Comparison of ENCODE assay signal across 9 mouse cellular contexts in genomic region chr16:18383756-18384155, GRCm38 (mm10). TPM values are rescaled to one million over a fixed set of nuclear protein-coding genes. Genes with fewer than 3 reads are reported as not detected.
DNase-seq lines count a peak whose midpoint lies in the region; ATAC-seq and TF ChIP-seq lines count a peak whose summit lies in the region.
"Had no signal": no experiment of that assay in that cellular context is flagged by ENCODE, and none has a peak within 500 bp of the region (broad histone marks: within the 10 kb centered on the region; RNA-seq: fewer than 3 reads in every experiment).

No protein-coding gene starts in this region.

- no peak overlapping the region for H3K4me3 ChIP-seq in forebrain, embryonic 11.5 days (ENCODE audit: low read depth, low read length)
- H3K4me3 ChIP-seq in forebrain, embryonic 16.5 days (replicated peaks; ENCODE audit: low read length) = no peak overlapping the region
- H3K4me3 ChIP-seq in lung, postnatal 0 days (ENCODE audit: low read depth, low read length) = no peak overlapping the region
- H3K4me3 ChIP-seq in lung, adult 2 months (replicated peaks; ENCODE audit: extremely low read depth, low read depth, low read length) = no peak overlapping the region
- no peak overlapping the region for H3K4me3 ChIP-seq in kidney, embryonic 15.5 days (replicated peaks)
- no peak overlapping the region for H3K4me3 ChIP-seq in olfactory bulb, adult 2 months (ENCODE audit: insufficient read depth, low read depth, low read length)
- H3K4me3 ChIP-seq: heart, embryonic 13.5 days had no signal

- intact Hi-C loops in left cerebral cortex, postnatal 25 days (cut with DNase I) = no loop called here

- H3K4me2 ChIP-seq in forebrain, embryonic 11.5 days (ENCODE audit: low read depth, low read length, severe bottlenecking) = no peak overlapping the region
- no peak overlapping the region for H3K4me2 ChIP-seq in forebrain, embryonic 16.5 days (ENCODE audit: low read length)
- H3K4me2 ChIP-seq in lung, postnatal 0 days (replicated peaks; ENCODE audit: low read depth, low read length) = no peak overlapping the region
- no peak overlapping the region for H3K4me2 ChIP-seq in kidney, embryonic 15.5 days
- H3K4me2 ChIP-seq: heart, embryonic 13.5 days had no signal

- TF ChIP-seq CTCF in lung, postnatal 0 days (IDR thresholded peaks at IDR 0.05) = no peak
- TF ChIP-seq CTCF in lung, adult 2 months (IDR thresholded peaks at IDR 0.05; ENCODE audit: insufficient read depth, low read length) = no peak
- no peak for TF ChIP-seq CTCF in olfactory bulb, adult 2 months (IDR thresholded peaks at IDR 0.05; ENCODE audit: insufficient read depth, low read depth, low read length)

- no peak for TF ChIP-seq EP300 in lung, postnatal 0 days (IDR thresholded peaks at IDR 0.05)

- DNase-seq in forebrain, embryonic 11.5 days (ENCODE audit: low spot score) = no peak
- no peak for DNase-seq in lung, postnatal 0 days (ENCODE audit: low spot score)
- no peak for DNase-seq in lung, adult 2 months
- DNase-seq in left cerebral cortex, postnatal 25 days (ENCODE audit: low spot score in 2 of 2) = no peak
- DNase-seq in layer of hippocampus, adult 8-10 months (ENCODE audit: low spot score in 2 of 2) = no peak

- peaks cover 57% of the 10 kb centered on the region for H3K4me1 ChIP-seq in forebrain, embryonic 11.5 days (replicated peaks; ENCODE audit: control insufficient read depth, insufficient read depth, low read length)
- H3K4me1 ChIP-seq in forebrain, embryonic 16.5 days (replicated peaks; ENCODE audit: control insufficient read depth, insufficient read depth, low read length) = peaks cover 73% of the 10 kb centered on the region
- H3K4me1 ChIP-seq in lung, postnatal 0 days (ENCODE audit: insufficient read depth, low read depth, low read length) = peaks cover 11% of the 10 kb centered on the region; the same call in 1 of the 2 replicates
- H3K4me1 ChIP-seq in lung, adult 2 months (ENCODE audit: control insufficient read depth, insufficient read depth, low read length) = peaks cover 9% of the 10 kb centered on the region
- peaks cover 63% of the 10 kb centered on the region for H3K4me1 ChIP-seq in kidney, embryonic 15.5 days
- H3K4me1 ChIP-seq in olfactory bulb, adult 2 months (ENCODE audit: control insufficient read depth, insufficient read depth, low read length) = peaks cover 49% of the 10 kb centered on the region

- no peaks in the 10 kb centered on the region for H3K27me3 ChIP-seq in forebrain, embryonic 11.5 days (ENCODE audit: control insufficient read depth, insufficient read depth, low read length)
- H3K27me3 ChIP-seq in forebrain, embryonic 16.5 days (replicated peaks; ENCODE audit: control insufficient read depth, insufficient read depth, low read length) = no peaks in the 10 kb centered on the region
- no peaks in the 10 kb centered on the region for H3K27me3 ChIP-seq in lung, postnatal 0 days (replicated peaks; ENCODE audit: insufficient read depth, low read length)
- H3K27me3 ChIP-seq in kidney, embryonic 15.5 days = no peaks in the 10 kb centered on the region
- H3K27me3 ChIP-seq: heart, embryonic 13.5 days had no signal

- 7% methylated on average over 3 of the region's 3 CpGs for WGBS in forebrain, embryonic 11.5 days
- WGBS in forebrain, embryonic 16.5 days = 8% methylated on average over 3 of the region's 3 CpGs
- WGBS in lung, postnatal 0 days = 40% methylated on average over 3 of the region's 3 CpGs
- 51% methylated on average over 3 of the region's 3 CpGs for WGBS in lung, adult 2 months
- 13% methylated on average over 3 of the region's 3 CpGs for WGBS in kidney, embryonic 15.5 days
- 35% methylated on average over 3 of the region's 3 CpGs for WGBS in olfactory bulb, adult 2 months

- TF ChIP-seq POLR2A in lung, adult 2 months (IDR thresholded peaks at IDR 0.05; ENCODE audit: borderline replicate concordance, extremely low read depth, low read depth, low read length) = no peak
- no peak for TF ChIP-seq POLR2A in olfactory bulb, adult 2 months (IDR thresholded peaks at IDR 0.05; ENCODE audit: insufficient read depth, low read depth, low read length)

- no peak overlapping the region for H3K27ac ChIP-seq in forebrain, embryonic 11.5 days (ENCODE audit: low read depth, low read length)
- no peak overlapping the region for H3K27ac ChIP-seq in forebrain, embryonic 16.5 days (ENCODE audit: low read length)
- no peak overlapping the region for H3K27ac ChIP-seq in lung, postnatal 0 days (ENCODE audit: low read length)
- peak overlapping the region; percentile 55; the same call in 1 of the 2 replicates for H3K27ac ChIP-seq in kidney, embryonic 15.5 days
- H3K27ac ChIP-seq in olfactory bulb, adult 2 months (ENCODE audit: insufficient read depth, low read depth, low read length) = peak overlapping the region; percentile 3; the same call in 1 of the 2 replicates
- H3K27ac ChIP-seq: heart, embryonic 13.5 days had no signal

- ATAC-seq in forebrain, embryonic 11.5 days (replicated peaks; ENCODE audit: low FRiP score) = no peak
- ATAC-seq in forebrain, embryonic 16.5 days = no peak
- ATAC-seq in lung, postnatal 0 days = 0 out of 2 replicates have a peak, but pooled peaks have one; percentile 18
- no peak for ATAC-seq in kidney, embryonic 15.5 days (replicated peaks; ENCODE audit: low FRiP score)

- H3K9ac ChIP-seq in forebrain, embryonic 11.5 days (ENCODE audit: low read length) = peak overlapping the region; percentile 8; the same call in 1 of the 2 replicates
- no peak overlapping the region for H3K9ac ChIP-seq in forebrain, embryonic 16.5 days (replicated peaks; ENCODE audit: low read depth, low read length)
- H3K9ac ChIP-seq in lung, postnatal 0 days (replicated peaks; ENCODE audit: low read depth) = no peak overlapping the region
- no peak overlapping the region for H3K9ac ChIP-seq in kidney, embryonic 15.5 days
- H3K9ac ChIP-seq: heart, embryonic 13.5 days had no signal

- no peaks in the 10 kb centered on the region; the same call in 1 of the 2 replicates for H3K36me3 ChIP-seq in forebrain, embryonic 11.5 days (ENCODE audit: control insufficient read depth, insufficient read depth, low read length)
- no peaks in the 10 kb centered on the region for H3K36me3 ChIP-seq in forebrain, embryonic 16.5 days (ENCODE audit: control insufficient read depth, insufficient read depth)
- no peaks in the 10 kb centered on the region for H3K36me3 ChIP-seq in lung, postnatal 0 days (ENCODE audit: insufficient read depth, low read length)
- no peaks in the 10 kb centered on the region for H3K36me3 ChIP-seq in kidney, embryonic 15.5 days
- H3K36me3 ChIP-seq: heart, embryonic 13.5 days had no signal

- H3K9me3 ChIP-seq in forebrain, embryonic 11.5 days (ENCODE audit: control insufficient read depth, low read length) = no peaks in the 10 kb centered on the region
- no peaks in the 10 kb centered on the region for H3K9me3 ChIP-seq in forebrain, embryonic 16.5 days (ENCODE audit: control insufficient read depth, low read length)
- H3K9me3 ChIP-seq in lung, postnatal 0 days (ENCODE audit: low read length) = no peaks in the 10 kb centered on the region
- no peaks in the 10 kb centered on the region for H3K9me3 ChIP-seq in kidney, embryonic 15.5 days (replicated peaks)
- H3K9me3 ChIP-seq: heart, embryonic 13.5 days had no signal

RNA-seq across cellular contexts. Expression of gene Arvcf, which starts 35.8 kb away (rescaled TPM):
- 99.4 and 103 TPM in 2 replicates for polyA plus RNA-seq in forebrain, embryonic 11.5 days (2014; fragmentation: Nextera tagmentation; extraction: Ambion mirVana)
- 58.6 and 67.8 TPM in 2 replicates for polyA plus RNA-seq in forebrain, embryonic 16.5 days (2015; fragmentation: Nextera tagmentation; extraction: Ambion mirVana)
- 14.6 and 18.5 TPM in 2 replicates for polyA plus RNA-seq in lung, postnatal 0 days (2015; fragmentation: Nextera tagmentation; extraction: Ambion mirVana)
- 49.9 and 53.7 TPM in 2 replicates for polyA plus RNA-seq in lung, adult 2 months (2012; rRNA removed)
- polyA plus RNA-seq in kidney, embryonic 15.5 days (2015; fragmentation: Nextera tagmentation; extraction: Ambion mirVana) = 23.7 and 27.1 TPM in 2 replicates
- 956 TPM in 1 of 2 replicates, not detected in the other for polyA plus RNA-seq in olfactory bulb, adult 2 months (2012; ENCODE audit: insufficient read depth, insufficient read length, low replicate concordance, missing spikeins)
- 10 to 100 TPM; 42.8 to 43.1 TPM for total RNA-seq in left cerebral cortex, postnatal 25 days (2021)
- 10 to 100 TPM; 35.5 to 52.4 (median 41.6) TPM for total RNA-seq in layer of hippocampus, adult 8-10 months (2022)

RNA-seq across cellular contexts. Expression of gene Tango2, which starts 35.9 kb away (rescaled TPM):
- polyA plus RNA-seq in forebrain, embryonic 11.5 days (2014; fragmentation: Nextera tagmentation; extraction: Ambion mirVana) = 39.1 and 40.4 TPM in 2 replicates
- 74.9 and 86.8 TPM in 2 replicates for polyA plus RNA-seq in forebrain, embryonic 16.5 days (2015; fragmentation: Nextera tagmentation; extraction: Ambion mirVana)
- polyA plus RNA-seq in lung, postnatal 0 days (2015; fragmentation: Nextera tagmentation; extraction: Ambion mirVana) = 23.7 and 25.2 TPM in 2 replicates
- 35.1 and 36.1 TPM in 2 replicates for polyA plus RNA-seq in lung, adult 2 months (2012; rRNA removed)
- polyA plus RNA-seq in kidney, embryonic 15.5 days (2015; fragmentation: Nextera tagmentation; extraction: Ambion mirVana) = 22.5 and 29.2 TPM in 2 replicates
- not detected in 2 replicates for polyA plus RNA-seq in olfactory bulb, adult 2 months (2012; ENCODE audit: insufficient read depth, insufficient read length, low replicate concordance, missing spikeins)
- total RNA-seq in left cerebral cortex, postnatal 25 days (2021) = 100 to 1,000 TPM; 145 to 159 TPM
- 100 to 1,000 TPM; 112 to 138 (median 127) TPM for total RNA-seq in layer of hippocampus, adult 8-10 months (2022)

RNA-seq across cellular contexts. Expression of gene Txnrd2, which starts 42.4 kb away (rescaled TPM):
- polyA plus RNA-seq in forebrain, embryonic 11.5 days (2014; fragmentation: Nextera tagmentation; extraction: Ambion mirVana) = 24.8 and 26.7 TPM in 2 replicates
- 24.0 and 27.8 TPM in 2 replicates for polyA plus RNA-seq in forebrain, embryonic 16.5 days (2015; fragmentation: Nextera tagmentation; extraction: Ambion mirVana)
- 20.0 and 20.9 TPM in 2 replicates for polyA plus RNA-seq in lung, postnatal 0 days (2015; fragmentation: Nextera tagmentation; extraction: Ambion mirVana)
- polyA plus RNA-seq in lung, adult 2 months (2012; rRNA removed) = 11.7 and 19.4 TPM in 2 replicates
- 28.1 and 29.1 TPM in 2 replicates for polyA plus RNA-seq in kidney, embryonic 15.5 days (2015; fragmentation: Nextera tagmentation; extraction: Ambion mirVana)
- not detected in 2 replicates for polyA plus RNA-seq in olfactory bulb, adult 2 months (2012; ENCODE audit: insufficient read depth, insufficient read length, low replicate concordance, missing spikeins)
- total RNA-seq in left cerebral cortex, postnatal 25 days (2021) = 10 to 100 TPM; 24.6 to 25.3 TPM
- total RNA-seq in layer of hippocampus, adult 8-10 months (2022) = 10 to 100 TPM; 19.4 to 24.4 (median 21.0) TPM

RNA-seq across cellular contexts. Expression of gene Comt, which starts 42.9 kb away (rescaled TPM):
- polyA plus RNA-seq in forebrain, embryonic 11.5 days (2014; fragmentation: Nextera tagmentation; extraction: Ambion mirVana) = 53.6 and 55.2 TPM in 2 replicates
- polyA plus RNA-seq in forebrain, embryonic 16.5 days (2015; fragmentation: Nextera tagmentation; extraction: Ambion mirVana) = 88.8 and 98.1 TPM in 2 replicates
- 109 and 111 TPM in 2 replicates for polyA plus RNA-seq in lung, postnatal 0 days (2015; fragmentation: Nextera tagmentation; extraction: Ambion mirVana)
- polyA plus RNA-seq in lung, adult 2 months (2012; rRNA removed) = 159 and 171 TPM in 2 replicates
- 97.2 and 103 TPM in 2 replicates for polyA plus RNA-seq in kidney, embryonic 15.5 days (2015; fragmentation: Nextera tagmentation; extraction: Ambion mirVana)
- not detected in 2 replicates for polyA plus RNA-seq in olfactory bulb, adult 2 months (2012; ENCODE audit: insufficient read depth, insufficient read length, low replicate concordance, missing spikeins)
- total RNA-seq in left cerebral cortex, postnatal 25 days (2021) = 10 to 100 TPM; 91.5 to 92.9 TPM
- total RNA-seq in layer of hippocampus, adult 8-10 months (2022) = 10 to 100 TPM; 67.1 to 80.6 (median 76.9) TPM

Comparison
In these comparisons a context has a peak if more than half of its experiments do, and no peak if none do; other contexts are left out.
1. H3K27ac ChIP-seq: peak in kidney, embryonic 15.5 days (single experiment) and olfactory bulb, adult 2 months (single experiment); none in forebrain, embryonic 11.5 days (single experiment), forebrain, embryonic 16.5 days (single experiment) and lung, postnatal 0 days (single experiment).
2. RNA of gene Tango2, which starts 35.9 kb away (polyA plus RNA-seq): 74.9 to 86.8 TPM in forebrain, embryonic 16.5 days, 39.1 to 40.4 TPM in forebrain, embryonic 11.5 days, 35.1 to 36.1 TPM in lung, adult 2 months, 22.5 to 29.2 TPM in kidney, embryonic 15.5 days and 23.7 to 25.2 TPM in lung, postnatal 0 days; not detected in olfactory bulb, adult 2 months; every median in the first group is over 10 times any median in the second.